Mouse (Mus musculus) adrenal gland, adult 2 months (tissue): ENCODE data around the gene Hint1. TPM values are rescaled to one million over a fixed set of nuclear protein-coding genes. Genes with fewer than 3 reads are reported as not detected.

Experiments used
- polyA plus RNA-seq: library from polyadenylated mRNA; depleted of rRNA; stranded (reverse); fragments of >200 nt; gene quantifications from 2 replicates; pipeline ENCODE4 v1.2.3, GENCODE M21; 2012; rRNA removed
- total RNA-seq, 2 experiments: library from RNA; stranded (reverse); gene quantifications; 2 replicates each; pipeline ENCODE4 v1.2.3; 2021

Hint1 gene
- total and polyA plus RNA-seq, 3 experiments, result 339 to 630 (median 391) TPM

Other genes with a start within 250 kb of the Hint1 start
- 10 to 100 TPM; 16.3 to 24.2 TPM for gene Cdc42se2, start 78.7 kb upstream of the Hint1 start, total RNA-seq
- 9.8 and 11.6 TPM in 2 replicates for gene Cdc42se2, start 78.7 kb upstream of the Hint1 start, polyA plus RNA-seq
- gene Lyrm7, start 5.5 kb upstream of the Hint1 start, total RNA-seq, result 10 to 100 TPM; 14.3 to 20.8 TPM
- 0.27 and 0.38 TPM in 2 replicates for gene Lyrm7, start 5.5 kb upstream of the Hint1 start, polyA plus RNA-seq
- 100 to 1,000 TPM; 580 to 729 TPM for gene Gpx3, start 36.1 kb downstream of the Hint1 start, total RNA-seq
- gene Gpx3, start 36.1 kb downstream of the Hint1 start, polyA plus RNA-seq, result 256 and 331 TPM in 2 replicates
- 10 to 100 TPM; 82.2 to 88.8 TPM for gene Tnip1, start 96.5 kb downstream of the Hint1 start, total RNA-seq
- 59.0 and 63.6 TPM in 2 replicates for gene Tnip1, start 96.5 kb downstream of the Hint1 start, polyA plus RNA-seq
- 100 to 1,000 TPM; 116 to 185 TPM for gene Anxa6, start 167.1 kb downstream of the Hint1 start, total RNA-seq
- gene Anxa6, start 167.1 kb downstream of the Hint1 start, polyA plus RNA-seq, result 54.6 and 58.7 TPM in 2 replicates
- 10 to 100 TPM in 1 of 2 experiments, 1 to 10 TPM in 1; 9.5 to 14.8 TPM for gene Ccdc69, start 211.7 kb downstream of the Hint1 start, total RNA-seq
- gene Ccdc69, start 211.7 kb downstream of the Hint1 start, polyA plus RNA-seq, result 1.9 and 2.1 TPM in 2 replicates
- gene Gm2a, start 231.7 kb downstream of the Hint1 start, total RNA-seq, result 100 to 1,000 TPM; 232 to 283 TPM
- 146 and 187 TPM in 2 replicates for gene Gm2a, start 231.7 kb downstream of the Hint1 start, polyA plus RNA-seq